Mouse (Mus musculus) midbrain, embryonic 16.5 days (tissue): ENCODE results near the gene Aldh5a1. TPM values are rescaled to one million over a fixed set of nuclear protein-coding genes. Genes with fewer than 3 reads are reported as not detected.

ENCODE experiments used
- ATAC-seq: fragments of 200-750 bp; cut with Nextera tagmentation; 2 replicates; pipeline ENCODE4 v1.8.0; 2017; ENCODE audit warnings: moderate TSS enrichment
- H3K27ac ChIP-seq: fragments of 300-500 bp; sonication (generic); 2 replicates; pipeline ENCODE4 v1.5.1; 2014; ENCODE audit warnings: mild to moderate bottlenecking, low read length, mixed read lengths
- H3K27me3 ChIP-seq: fragments of 300-500 bp; sonication (generic); 2 replicates; pipeline ENCODE4 v1.6.1; 2014; ENCODE audit warnings: low read depth, low read length, mixed read lengths; ENCODE audit not compliant: control insufficient read depth, insufficient read depth
- H3K36me3 ChIP-seq: fragments of 300-500 bp; sonication (generic); 2 replicates; pipeline ENCODE4 v1.6.1; 2014; ENCODE audit warnings: mild to moderate bottlenecking, low read length, moderate library complexity, mixed read lengths; ENCODE audit not compliant: control insufficient read depth, insufficient read depth
- H3K4me1 ChIP-seq: fragments of 300-500 bp; sonication (generic); 2 replicates; pipeline ENCODE4 v1.6.1; 2014; ENCODE audit warnings: mild to moderate bottlenecking, low read length, mixed read lengths; ENCODE audit not compliant: control insufficient read depth, insufficient read depth
- H3K4me2 ChIP-seq: fragments of 300-500 bp; sonication (generic); 2 replicates; pipeline ENCODE4 v1.6.1; 2014; ENCODE audit warnings: mild to moderate bottlenecking, low read length, mixed read lengths
- H3K4me3 ChIP-seq: fragments of 300-500 bp; sonication (generic); 2 replicates; pipeline ENCODE4 v1.5.1; 2014; ENCODE audit warnings: low read depth, mild to moderate bottlenecking, low read length, moderate library complexity, mixed read lengths
- H3K9ac ChIP-seq: fragments of 300-500 bp; sonication (generic); 2 replicates; pipeline ENCODE4 v1.6.1; 2014; ENCODE audit warnings: low read depth, low read length, mixed read lengths
- H3K9me3 ChIP-seq: fragments of 300-500 bp; sonication (generic); replicated peaks from 2 replicates; pipeline ENCODE4 v1.6.1; 2014; ENCODE audit warnings: mild to moderate bottlenecking, low read length, mixed read lengths; ENCODE audit not compliant: control insufficient read depth, poor library complexity, severe bottlenecking
- WGBS: fragments of 180-500 bp; shearing (Covaris S2); extraction: QIAGEN DNeasy Blood & Tissue Kit; methylation state at CpG from one replicate; pipeline ENCODE4 v1.1.7; 2014; 5-methylcytosine and 5-hydroxymethylcytosine counted together
- polyA plus RNA-seq: library from polyadenylated mRNA; unstranded; fragments of >200 nt; fragmentation: Nextera tagmentation; extraction: Ambion mirVana; gene quantifications from 2 replicates; pipeline ENCODE4 v1.2.1, GENCODE M21; 2015

The Aldh5a1 gene
- polyA plus RNA-seq, 1 experiment from 2014 or later, result 14.0 TPM

DNA sequence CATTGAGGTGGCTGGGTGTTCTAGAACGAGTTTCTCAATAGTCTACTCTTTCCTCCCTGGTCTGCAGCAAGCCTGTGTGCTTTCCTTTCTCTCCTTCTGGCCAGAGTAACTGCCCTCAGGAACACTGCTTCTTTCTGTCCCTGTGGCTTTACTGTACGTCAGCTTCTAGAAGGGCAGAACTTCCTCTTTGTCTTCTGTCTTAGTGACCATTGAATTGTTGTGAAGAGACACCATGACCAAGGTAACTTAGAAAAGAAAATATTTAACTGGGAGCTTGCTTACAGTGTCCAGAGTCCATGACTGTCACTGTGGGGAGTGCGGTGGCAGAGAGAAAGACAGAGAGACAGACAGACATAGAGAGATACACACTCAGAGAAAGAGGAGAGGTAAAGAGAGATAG is 22.6 kb upstream of the Aldh5a1 start:
- Histone ChIP-seq H3K4me3 (no peak overlapping the region), H3K4me2 (no peak overlapping the region), H3K36me3 (no peaks in the 10 kb centered on the region), H3K27me3 (no peaks in the 10 kb centered on the region), H3K9ac (no peak overlapping the region), H3K9me3 (no peaks in the 10 kb centered on the region), H3K27ac (no peak overlapping the region), H3K4me1 (no peaks in the 10 kb centered on the region)
- 86% methylated on average over 3 of the region's 3 CpGs for WGBS
- ATAC-seq, result no peak

DNA sequence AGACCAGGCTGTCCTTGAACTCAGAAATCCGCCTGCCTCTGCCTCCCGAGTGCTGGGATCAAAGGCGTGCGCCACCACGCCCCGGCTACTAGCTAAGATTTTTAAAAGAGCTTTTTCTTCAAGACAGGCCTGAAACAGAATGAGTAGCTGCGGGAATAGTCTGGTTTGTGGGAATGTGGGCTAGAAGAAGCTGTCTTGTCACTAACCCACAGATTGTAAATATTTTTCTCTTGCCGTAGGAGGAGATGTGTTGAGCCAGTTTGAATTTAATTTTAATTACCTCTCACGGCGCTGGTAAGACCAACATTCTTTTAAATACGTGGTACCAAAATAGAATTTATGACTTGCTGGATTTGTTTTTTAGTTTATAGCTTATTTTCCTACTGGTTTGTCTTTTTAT is 21.2 kb upstream of the Aldh5a1 start:
- H3K4me3 ChIP-seq, result no peak overlapping the region
- H3K4me2 ChIP-seq, result no peak overlapping the region
- 92% methylated on average over 11 of the region's 11 CpGs for WGBS
- no peak for ATAC-seq
- H3K9ac ChIP-seq, result no peak overlapping the region
- H3K36me3 ChIP-seq, result no peaks in the 10 kb centered on the region
- no peaks in the 10 kb centered on the region for H3K27me3 ChIP-seq
- H3K4me1 ChIP-seq, result no peaks in the 10 kb centered on the region
- no peak overlapping the region for H3K27ac ChIP-seq
- no peaks in the 10 kb centered on the region for H3K9me3 ChIP-seq

DNA sequence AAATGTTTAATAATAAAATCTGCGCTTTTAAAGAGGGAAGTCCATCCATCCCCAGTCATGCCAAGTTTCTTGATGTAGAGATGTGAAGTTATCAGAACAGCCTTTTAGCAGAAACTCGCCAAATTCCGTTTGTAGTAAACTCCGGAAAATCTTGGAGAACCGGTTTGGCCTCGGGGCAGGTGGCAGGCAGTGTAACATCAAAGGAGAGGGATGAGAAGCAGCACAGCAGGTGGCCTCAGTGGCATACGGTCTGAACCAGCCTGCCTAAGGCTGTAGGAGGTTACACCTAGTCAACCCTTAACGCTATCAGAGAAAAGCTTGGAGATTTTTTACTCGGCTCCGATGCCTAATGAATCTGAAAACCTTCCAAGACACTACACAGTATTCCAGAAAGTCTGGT is 18.0 kb upstream of the Aldh5a1 start:
- 22% methylated on average over 10 of the region's 10 CpGs for WGBS
- Histone ChIP-seq H3K27ac (no peak overlapping the region), H3K4me3 (no peak overlapping the region), H3K27me3 (no peaks in the 10 kb centered on the region), H3K36me3 (no peaks in the 10 kb centered on the region), H3K9ac (no peak overlapping the region), H3K4me2 (no peak overlapping the region), H3K4me1 (no peaks in the 10 kb centered on the region), H3K9me3 (no peaks in the 10 kb centered on the region)
- no peak for ATAC-seq

DNA sequence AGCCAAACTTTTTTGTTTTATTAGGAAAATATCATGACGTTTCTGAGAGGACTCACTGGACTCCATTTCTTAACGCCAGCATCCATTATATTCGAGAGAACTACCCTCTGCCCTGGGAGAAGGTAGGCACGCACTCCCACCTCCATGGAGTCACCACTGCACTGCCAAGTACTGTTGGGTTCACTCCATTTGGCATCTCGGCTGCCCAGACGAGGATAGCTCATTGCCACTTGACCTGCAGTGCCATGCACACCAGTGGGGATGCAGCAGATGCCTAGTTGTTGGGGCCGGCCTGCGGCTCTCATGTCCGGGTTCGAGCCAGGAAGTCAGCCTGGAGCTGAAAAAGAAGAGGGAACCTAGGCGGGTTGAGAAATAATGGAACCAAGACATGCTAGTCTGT is 17.6 kb upstream of the Aldh5a1 start:
- whole genome bisulfite sequencing, result 64% methylated on average over 11 of the region's 11 CpGs
- Histone ChIP-seq H3K36me3 (no peaks in the 10 kb centered on the region), H3K9ac (no peak overlapping the region), H3K4me2 (no peak overlapping the region), H3K9me3 (no peaks in the 10 kb centered on the region), H3K27ac (no peak overlapping the region), H3K4me3 (no peak overlapping the region), H3K27me3 (no peaks in the 10 kb centered on the region), H3K4me1 (no peaks in the 10 kb centered on the region)
- ATAC-seq, result no peak

DNA sequence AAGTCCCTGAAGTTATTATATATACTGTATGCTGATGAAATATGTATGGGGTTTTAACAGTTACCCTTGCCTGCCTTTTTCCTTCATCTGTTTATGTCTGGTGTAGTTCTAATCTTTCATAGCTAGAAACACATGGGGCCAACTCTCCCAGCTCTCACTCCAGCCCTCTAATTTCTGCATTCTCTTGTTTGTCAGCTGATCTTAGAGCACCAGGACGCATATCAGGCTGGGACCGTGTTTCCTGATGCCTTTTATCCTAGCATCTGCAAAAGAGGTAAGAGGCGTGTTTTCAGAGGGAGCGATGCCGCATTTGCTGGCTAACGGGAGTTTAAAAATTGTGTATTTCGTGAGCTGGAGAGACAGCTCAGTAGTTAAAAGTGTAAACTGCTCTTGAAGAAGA is 15.2 kb upstream of the Aldh5a1 start:
- Histone ChIP-seq H3K9me3 (no peaks in the 10 kb centered on the region), H3K4me2 (no peak overlapping the region), H3K36me3 (no peaks in the 10 kb centered on the region), H3K4me1 (no peaks in the 10 kb centered on the region), H3K27ac (no peak overlapping the region), H3K9ac (no peak overlapping the region), H3K27me3 (no peaks in the 10 kb centered on the region), H3K4me3 (no peak overlapping the region)
- 81% methylated on average over 7 of the region's 7 CpGs for WGBS
- no peak for ATAC-seq

DNA sequence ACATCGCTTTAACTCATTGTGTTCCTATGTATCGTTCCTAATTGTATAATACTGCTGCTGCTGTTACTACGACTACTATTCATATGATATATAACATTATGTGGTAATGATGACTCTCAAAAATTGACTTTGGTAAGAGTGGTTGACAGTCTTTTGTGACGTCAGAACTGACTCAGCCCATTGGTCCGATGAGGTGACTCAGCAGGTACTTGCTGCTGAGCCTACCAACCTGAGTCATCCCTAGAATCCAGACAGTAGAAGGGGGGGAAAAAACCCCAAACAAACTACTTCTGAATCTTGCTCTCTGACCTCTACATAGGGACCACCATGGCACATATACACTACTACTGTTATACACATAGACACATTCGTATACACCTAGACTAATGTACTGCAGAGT is 11.4 kb upstream of the Aldh5a1 start:
- Histone ChIP-seq H3K27me3 (no peaks in the 10 kb centered on the region), H3K4me1 (no peaks in the 10 kb centered on the region), H3K36me3 (no peaks in the 10 kb centered on the region), H3K4me3 (no peak overlapping the region), H3K9me3 (no peaks in the 10 kb centered on the region), H3K9ac (no peak overlapping the region), H3K27ac (no peak overlapping the region), H3K4me2 (no peak overlapping the region)
- ATAC-seq, result no peak
- 93% methylated on average over 6 of the region's 6 CpGs for WGBS

DNA sequence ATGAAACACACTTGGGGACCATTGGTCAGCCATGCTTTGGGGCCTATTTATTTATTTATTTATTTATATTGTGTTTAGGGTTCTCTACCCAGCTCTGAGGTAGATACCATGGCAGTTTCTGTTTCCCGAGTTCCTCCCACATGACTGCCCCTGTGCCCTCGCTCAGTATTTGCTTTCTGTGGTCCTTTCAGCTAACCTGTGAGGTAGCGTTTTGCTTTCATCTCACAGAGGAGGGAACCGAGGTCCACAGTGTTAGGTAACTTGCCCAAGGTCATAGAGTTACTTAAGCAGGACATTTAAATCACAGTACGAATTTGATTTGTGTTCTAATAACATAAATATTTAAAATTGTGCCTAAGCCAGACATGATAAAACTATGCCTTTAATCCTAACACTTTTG is 9.7 kb upstream of the Aldh5a1 start:
- ATAC-seq, result no peak
- no peak overlapping the region for H3K4me2 ChIP-seq
- no peak overlapping the region for H3K4me3 ChIP-seq
- no peak overlapping the region for H3K9ac ChIP-seq
- H3K36me3 ChIP-seq, result no peaks in the 10 kb centered on the region
- no peaks in the 10 kb centered on the region for H3K9me3 ChIP-seq
- no peaks in the 10 kb centered on the region for H3K27me3 ChIP-seq
- 92% methylated on average over 5 of the region's 5 CpGs for WGBS
- no peaks in the 10 kb centered on the region for H3K4me1 ChIP-seq
- H3K27ac ChIP-seq, result no peak overlapping the region

DNA sequence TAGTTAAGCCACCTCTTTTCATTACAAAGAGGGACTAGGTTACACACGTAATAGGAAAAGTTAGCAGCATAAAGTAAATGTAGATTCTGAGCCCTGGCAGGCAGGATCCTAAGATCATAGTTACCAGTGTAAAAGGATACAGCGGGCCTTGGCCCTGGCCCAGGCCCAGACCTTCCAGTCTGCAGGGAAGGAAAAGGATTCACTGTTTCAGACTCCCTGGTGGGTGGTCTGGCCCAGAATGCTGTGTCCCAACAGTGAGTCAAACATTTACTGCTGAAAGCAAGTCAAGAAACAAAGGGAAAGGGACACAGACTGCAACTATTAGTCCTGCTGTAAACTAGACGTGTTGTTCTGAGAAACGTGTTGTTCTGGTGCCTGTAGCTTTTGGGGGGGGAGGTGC is 8.1 kb upstream of the Aldh5a1 start:
- ATAC-seq, result no peak
- Histone ChIP-seq H3K4me1 (no peaks in the 10 kb centered on the region), H3K27me3 (no peaks in the 10 kb centered on the region), H3K4me3 (no peak overlapping the region), H3K36me3 (no peaks in the 10 kb centered on the region), H3K4me2 (no peak overlapping the region), H3K9me3 (no peaks in the 10 kb centered on the region), H3K27ac (no peak overlapping the region), H3K9ac (no peak overlapping the region)
- 27% methylated on average over 4 of the region's 4 CpGs for WGBS

DNA sequence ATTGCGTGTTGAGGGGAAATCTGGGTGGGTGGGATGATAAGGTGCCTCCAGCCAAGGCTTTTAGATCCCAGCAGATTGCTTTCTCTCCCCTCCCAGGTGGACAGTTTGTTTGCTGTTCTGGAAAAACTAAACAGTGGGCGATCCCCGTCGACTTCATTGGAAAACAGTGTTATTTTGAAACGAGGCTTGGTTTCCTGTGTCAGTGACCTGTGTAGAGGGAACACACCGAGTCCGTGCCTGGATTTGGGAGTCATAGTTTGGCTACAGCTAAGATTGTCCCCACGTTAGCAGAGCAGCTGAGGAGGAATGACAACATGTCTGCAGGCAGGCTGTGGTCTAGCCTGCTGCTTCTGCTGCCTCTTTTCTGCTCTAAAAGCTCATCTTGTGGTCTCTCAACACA is 5.8 kb upstream of the Aldh5a1 start:
- H3K4me3 ChIP-seq, result no peak overlapping the region
- H3K27me3 ChIP-seq, result no peaks in the 10 kb centered on the region
- H3K4me2 ChIP-seq, result no peak overlapping the region
- no peak for ATAC-seq
- peaks cover 4% of the 10 kb centered on the region; the same call in 1 of the 2 replicates for H3K4me1 ChIP-seq
- no peaks in the 10 kb centered on the region for H3K36me3 ChIP-seq
- 81% methylated on average over 8 of the region's 8 CpGs for WGBS
- no peak overlapping the region for H3K9ac ChIP-seq
- H3K9me3 ChIP-seq, result no peaks in the 10 kb centered on the region
- H3K27ac ChIP-seq, result no peak overlapping the region
